Mouse (Mus musculus) testis, adult 2 months (tissue): Measurements from ENCODE around the gene Phactr3.

Experiments used
- CTCF ChIP-seq: fragments of 200-500 bp; IDR thresholded peaks from 2 replicates; pipeline ENCODE4 v1.5.1; 2012; ENCODE audit warnings: low read depth, mild to moderate bottlenecking, inconsistent platforms, low read length, moderate library complexity; ENCODE audit not compliant: control insufficient read depth, insufficient read depth, insufficient replicate concordance
- POLR2A ChIP-seq: fragments of 200-500 bp; IDR thresholded peaks from 2 replicates; pipeline ENCODE4 v1.6.1; 2012; ENCODE audit warnings: low read depth, mild to moderate bottlenecking, inconsistent platforms, low read length, moderate library complexity; ENCODE audit not compliant: control insufficient read depth

DNA sequence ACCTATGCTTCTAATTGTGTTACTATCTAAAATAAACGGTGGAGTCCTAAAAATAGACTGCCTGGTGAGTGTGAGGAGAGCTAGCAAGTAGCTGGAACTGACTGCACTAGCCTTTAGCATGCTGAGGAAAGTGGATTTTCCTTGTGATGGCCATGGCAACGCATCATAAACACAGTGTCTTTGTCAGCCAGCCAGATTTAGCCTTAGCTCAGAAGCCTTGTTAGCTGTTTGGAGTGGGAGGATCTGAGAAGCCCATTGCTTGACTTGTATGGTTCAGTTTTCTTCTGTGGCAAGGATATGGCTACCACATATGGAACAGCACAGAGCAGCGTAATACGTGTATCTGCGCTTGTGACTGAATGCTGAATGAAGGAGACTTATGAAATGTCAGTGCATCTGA lies 210.8 kb downstream of the Phactr3 start:
- TF ChIP-seq POLR2A (no peak), CTCF (no peak)
